In genomic region chr10:20285994-20286836, GRCm38 (mm10) we compare ENCODE assay signal across 8 mouse cellular contexts. TPM values are rescaled to one million over a fixed set of nuclear protein-coding genes. Genes with fewer than 3 reads are reported as not detected.
DNase-seq lines count a peak whose midpoint lies in the region; ATAC-seq lines count a peak whose summit lies in the region.

No protein-coding gene starts in this region.

- H3K27me3 ChIP-seq in heart, embryonic 12.5 days (replicated peaks), result no peaks in the 10 kb centered on the region
- no peaks in the 10 kb centered on the region for H3K27me3 ChIP-seq in limb, embryonic 15.5 days

- no peaks in the 10 kb centered on the region for H3K36me3 ChIP-seq in heart, embryonic 12.5 days
- H3K36me3 ChIP-seq in limb, embryonic 15.5 days, result no peaks in the 10 kb centered on the region

- ATAC-seq in heart, embryonic 12.5 days (ENCODE audit: insufficient number of reproducible peaks, low FRiP score), result no peak
- ATAC-seq in limb, embryonic 15.5 days (ENCODE audit: insufficient number of reproducible peaks, low FRiP score, low TSS enrichment, low read depth), result peak; percentile 69; the same call in 1 of the 2 replicates

- DNase-seq in heart, adult 18-20 months, result peak; percentile 38 to 43
- no peak for DNase-seq in heart, postnatal 4 days
- DNase-seq in brain, adult 2 months (ENCODE audit: low read depth, low spot score), result peak; percentile 75
- no peak for DNase-seq in urinary bladder, postnatal 25 days (ENCODE audit: low spot score)
- no peak for DNase-seq in thymus, postnatal 10 days (ENCODE audit: low spot score in 2 of 2)
- no peak for DNase-seq in lung, postnatal 25 days (ENCODE audit: low spot score)

- H3K9me3 ChIP-seq in heart, embryonic 12.5 days (replicated peaks), result no peaks in the 10 kb centered on the region
- no peaks in the 10 kb centered on the region for H3K9me3 ChIP-seq in limb, embryonic 15.5 days

- H3K4me1 ChIP-seq in heart, embryonic 12.5 days (replicated peaks), result peaks cover 38% of the 10 kb centered on the region
- peaks cover 14% of the 10 kb centered on the region for H3K4me1 ChIP-seq in limb, embryonic 15.5 days

- H3K4me2 ChIP-seq in heart, embryonic 12.5 days, result no peak overlapping the region
- H3K4me2 ChIP-seq in limb, embryonic 15.5 days, result peak overlapping the region; percentile 5; the same call in 1 of the 2 replicates

- WGBS in heart, embryonic 12.5 days, result 52% methylated on average over 15 of the region's 15 CpGs
- WGBS in limb, embryonic 15.5 days, result 34% methylated on average over 15 of the region's 15 CpGs

- H3K9ac ChIP-seq in heart, embryonic 12.5 days, result 0 out of 2 replicates have a peak overlapping the region, but pooled peaks have one; percentile 32
- no peak overlapping the region for H3K9ac ChIP-seq in limb, embryonic 15.5 days

- peak overlapping the region; percentile 14; the same call in 1 of the 2 replicates for H3K27ac ChIP-seq in heart, embryonic 12.5 days (ENCODE audit: poor library complexity, severe bottlenecking)
- no peak overlapping the region for H3K27ac ChIP-seq in limb, embryonic 15.5 days

- no peak overlapping the region for H3K4me3 ChIP-seq in heart, embryonic 12.5 days
- H3K4me3 ChIP-seq in limb, embryonic 15.5 days, result no peak overlapping the region

RNA-seq across cellular contexts. Expression of gene Bclaf1, which starts 26.1 kb away (rescaled TPM):
- total RNA-seq in heart, adult 18-20 months (2021), result 10 to 100 TPM; 38.5 to 55.4 TPM
- total RNA-seq in heart, postnatal 4 days (2021), result 100 to 1,000 TPM in 1 of 2 experiments, 10 to 100 TPM in 1; 99.6 to 107 TPM
- 94.4 and 98.8 TPM in 2 replicates for polyA plus RNA-seq in heart, embryonic 12.5 days (2016; fragmentation: Nextera tagmentation; extraction: Ambion mirVana)
- polyA plus RNA-seq in limb, embryonic 15.5 days (2015; fragmentation: Nextera tagmentation; extraction: Ambion mirVana), result 108 and 112 TPM in 2 replicates

Comparison
In these comparisons a context has a peak if more than half of its experiments do, and no peak if none do; other contexts are left out.
1. DNase-seq: peak in heart, adult 18-20 months (2 of 2) and brain, adult 2 months (single experiment); none in heart, postnatal 4 days (single experiment), urinary bladder, postnatal 25 days (single experiment), thymus, postnatal 10 days (0 of 2) and lung, postnatal 25 days (single experiment).